ENCODE assay signal across 12 mouse cellular contexts in genomic region chr10:42861446-42861845, GRCm38 (mm10). TPM values are rescaled to one million over a fixed set of nuclear protein-coding genes. Genes with fewer than 3 reads are reported as not detected.
DNase-seq lines count a peak whose midpoint lies in the region; ATAC-seq and TF ChIP-seq lines count a peak whose summit lies in the region.
"Had no signal": no experiment of that assay in that cellular context is flagged by ENCODE, and none has a peak within 500 bp of the region (broad histone marks: within the 10 kb centered on the region; RNA-seq: fewer than 3 reads in every experiment).

No protein-coding gene starts in this region.

- H3K4me2 ChIP-seq in intestine, postnatal 0 days (replicated peaks; ENCODE audit: low read depth) = peak overlapping the region; percentile 61; the same call in 1 of the 2 replicates
- no peak overlapping the region for H3K4me2 ChIP-seq in intestine, embryonic 15.5 days (replicated peaks)

- no peaks in the 10 kb centered on the region for H3K27me3 ChIP-seq in intestine, postnatal 0 days (replicated peaks; ENCODE audit: control insufficient read depth, insufficient read depth, low read length)
- no peaks in the 10 kb centered on the region for H3K27me3 ChIP-seq in intestine, embryonic 15.5 days (replicated peaks)

- no peak for ATAC-seq in intestine, postnatal 0 days
- ATAC-seq in intestine, embryonic 15.5 days = no peak

- TF ChIP-seq CTCF in intestine, postnatal 0 days (IDR thresholded peaks at IDR 0.05; ENCODE audit: low read depth) = no peak

- peak; percentile 10 for DNase-seq in A20 (ENCODE audit: low read depth, low spot score)
- no peak for DNase-seq in ES-E14 (ENCODE audit: low read depth, low spot score)
- peak; percentile 79 for DNase-seq in naive thymus-derived CD4-positive, alpha-beta T cell, adult 2 months (ENCODE audit: low read depth)
- DNase-seq in embryo, embryonic 11 days = no peak
- DNase-seq in frontal cortex, postnatal 25 days (ENCODE audit: low spot score in 2 of 2) = no peak
- no peak for DNase-seq in gastrocnemius, postnatal 25 days
- DNase-seq: cerebellum, adult 11 months; kidney, adult 2 months; liver, embryonic 13.5 days had no signal

- no peak overlapping the region for H3K4me3 ChIP-seq in intestine, postnatal 0 days (ENCODE audit: low read depth, low read length)
- no peak overlapping the region for H3K4me3 ChIP-seq in intestine, embryonic 15.5 days (replicated peaks)
- no peak overlapping the region for H3K4me3 ChIP-seq in ES-E14 (ENCODE audit: insufficient read depth in 1 of 2, low read depth in 1 of 2, low read length in 2 of 2, poor library complexity in 1 of 2, severe bottlenecking in 1 of 2)
- H3K4me3 ChIP-seq: heart, embryonic 13.5 days had no signal

- H3K9me3 ChIP-seq in intestine, postnatal 0 days (ENCODE audit: control insufficient read depth) = no peaks in the 10 kb centered on the region
- no peaks in the 10 kb centered on the region for H3K9me3 ChIP-seq in intestine, embryonic 15.5 days
- H3K9me3 ChIP-seq in ES-E14 (ENCODE audit: control insufficient read depth, insufficient read depth, low read depth, low read length) = no peaks in the 10 kb centered on the region
- H3K9me3 ChIP-seq: liver, embryonic 13.5 days had no signal

- 79% methylated on average over 7 of the region's 7 CpGs for WGBS in intestine, postnatal 0 days
- WGBS in intestine, embryonic 15.5 days = 80% methylated on average over 7 of the region's 7 CpGs

- in situ Hi-C loops in ES-E14 (cut with MboI; ENCODE audit: low sequenced_read_pairs in 2 of 2, unreplicated experiment in 2 of 2) = no loop called here

- H3K9ac ChIP-seq in intestine, postnatal 0 days (ENCODE audit: low read depth, low read length) = no peak overlapping the region
- no peak overlapping the region for H3K9ac ChIP-seq in intestine, embryonic 15.5 days
- H3K9ac ChIP-seq in ES-E14 (ENCODE audit: insufficient read depth, low read depth, low read length, poor library complexity, severe bottlenecking) = no peak overlapping the region
- H3K9ac ChIP-seq: heart, embryonic 13.5 days had no signal

- H3K27ac ChIP-seq in intestine, postnatal 0 days (ENCODE audit: low read depth, low read length) = no peak overlapping the region
- no peak overlapping the region for H3K27ac ChIP-seq in intestine, embryonic 15.5 days
- H3K27ac ChIP-seq in ES-E14 (ENCODE audit: insufficient read depth, low read depth, low read length, poor library complexity, severe bottlenecking) = no peak overlapping the region
- H3K27ac ChIP-seq: heart, embryonic 13.5 days; liver, embryonic 13.5 days had no signal

- H3K36me3 ChIP-seq in intestine, postnatal 0 days (ENCODE audit: control insufficient read depth, insufficient read depth) = no peaks in the 10 kb centered on the region
- H3K36me3 ChIP-seq in intestine, embryonic 15.5 days = no peaks in the 10 kb centered on the region
- no peaks in the 10 kb centered on the region for H3K36me3 ChIP-seq in ES-E14 (ENCODE audit: control insufficient read depth, insufficient read depth, low read length, poor library complexity, severe bottlenecking)
- H3K36me3 ChIP-seq: heart, embryonic 13.5 days; liver, embryonic 13.5 days had no signal

- H3K4me1 ChIP-seq in intestine, postnatal 0 days (replicated peaks; ENCODE audit: control insufficient read depth, insufficient read depth, low read length) = 0 out of 2 replicates have a peak, but pooled peaks cover 2% of the 10 kb centered on the region
- H3K4me1 ChIP-seq in intestine, embryonic 15.5 days (replicated peaks) = peaks cover 26% of the 10 kb centered on the region
- H3K4me1 ChIP-seq in ES-E14 (ENCODE audit: control insufficient read depth in 2 of 2, insufficient read depth in 2 of 2, low read length in 2 of 2, poor library complexity in 1 of 2) = peaks cover 0 to 4% of the 10 kb centered on the region in 2 experiments; a peak in 2 of 4 replicates
- H3K4me1 ChIP-seq: liver, embryonic 13.5 days had no signal

TF ChIP-seq in ES-E14, 5 proteins besides CTCF, POLR2A, EP300 and RAD21:
- TF ChIP-seq ZC3H11A (IDR thresholded peaks at IDR 0.05; ENCODE audit: borderline replicate concordance, low read depth, low read length) (no peak), MAFK (IDR thresholded peaks at IDR 0.05; ENCODE audit: insufficient read depth, low read depth, low read length) (peak; percentile 49; the same call in 1 of the 2 replicates)

RNA-seq across cellular contexts. Expression of gene Scml4, which starts 1.3 kb away (rescaled TPM):
- 13.0 and 13.7 TPM in 2 replicates for polyA plus RNA-seq in intestine, postnatal 0 days (2015; fragmentation: Nextera tagmentation; extraction: Ambion mirVana)
- 29.3 TPM in 2 replicates for polyA plus RNA-seq in intestine, embryonic 15.5 days (2015; fragmentation: Nextera tagmentation; extraction: Ambion mirVana)
- 0.22 and 0.26 TPM in 2 replicates for total RNA-seq in ES-E14 (2012; rRNA removed)
- 1 to 10 TPM; 1.4 TPM for total RNA-seq in gastrocnemius, postnatal 25 days (2021)

Comparison
In these comparisons a context has a peak if more than half of its experiments do, and no peak if none do; other contexts are left out.
1. DNase-seq: peak in A20 (single experiment) and naive thymus-derived CD4-positive, alpha-beta T cell, adult 2 months (single experiment); none in ES-E14 (single experiment), embryo, embryonic 11 days (single experiment), frontal cortex, postnatal 25 days (0 of 2) and gastrocnemius, postnatal 25 days (single experiment).